Mouse (Mus musculus): ENCODE results near the gene Narfl. TPM values are rescaled to one million over a fixed set of nuclear protein-coding genes. Genes with fewer than 3 reads are reported as not detected.

Narfl gene
- polyA plus RNA-seq, 1 experiment from 2014 or later: 27.1 TPM

DNA sequence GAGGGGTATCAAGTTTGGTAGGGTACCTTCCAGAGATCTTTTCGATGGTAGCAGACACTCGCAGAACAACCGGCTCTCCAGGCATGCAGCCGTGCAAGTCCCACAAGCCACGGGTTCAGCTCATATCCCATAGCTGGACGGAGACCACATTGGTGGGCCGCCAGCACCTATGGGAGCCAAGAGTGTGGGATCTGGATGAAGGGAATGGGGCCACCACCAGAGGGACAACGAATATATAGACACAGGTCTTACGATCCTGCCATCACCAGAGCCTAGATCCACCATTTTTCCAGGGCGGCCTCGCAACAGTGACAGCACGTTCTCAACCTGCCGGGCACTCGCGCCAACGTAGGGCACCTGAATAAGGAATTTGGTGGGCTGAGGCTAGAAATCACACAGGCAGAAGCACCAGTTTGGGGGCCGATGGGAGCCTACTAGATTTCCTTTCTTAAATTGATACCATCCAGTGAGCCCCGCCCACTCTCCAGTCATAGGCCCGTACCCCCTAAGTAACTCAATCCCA, 17.8 kb downstream of the Narfl start:
- no peak for ATAC-seq (ENCODE audit: extremely low read depth, insufficient number of reproducible peaks, low FRiP score, low TSS enrichment)
- no peaks in the 10 kb centered on the region for H3K27me3 ChIP-seq (replicated peaks)
- peaks cover 32% of the 10 kb centered on the region for H3K36me3 ChIP-seq
- H3K4me2 ChIP-seq: peak overlapping the region; percentile 90
- H3K9me3 ChIP-seq: no peaks in the 10 kb centered on the region
- peaks cover 45% of the 10 kb centered on the region for H3K4me1 ChIP-seq
- H3K4me3 ChIP-seq: peak overlapping the region; percentile 79
- WGBS: 30% methylated on average over 19 of the region's 19 CpGs
- H3K9ac ChIP-seq: peak overlapping the region; percentile 86
- H3K27ac ChIP-seq (replicated peaks): peak overlapping the region; percentile 96

DNA sequence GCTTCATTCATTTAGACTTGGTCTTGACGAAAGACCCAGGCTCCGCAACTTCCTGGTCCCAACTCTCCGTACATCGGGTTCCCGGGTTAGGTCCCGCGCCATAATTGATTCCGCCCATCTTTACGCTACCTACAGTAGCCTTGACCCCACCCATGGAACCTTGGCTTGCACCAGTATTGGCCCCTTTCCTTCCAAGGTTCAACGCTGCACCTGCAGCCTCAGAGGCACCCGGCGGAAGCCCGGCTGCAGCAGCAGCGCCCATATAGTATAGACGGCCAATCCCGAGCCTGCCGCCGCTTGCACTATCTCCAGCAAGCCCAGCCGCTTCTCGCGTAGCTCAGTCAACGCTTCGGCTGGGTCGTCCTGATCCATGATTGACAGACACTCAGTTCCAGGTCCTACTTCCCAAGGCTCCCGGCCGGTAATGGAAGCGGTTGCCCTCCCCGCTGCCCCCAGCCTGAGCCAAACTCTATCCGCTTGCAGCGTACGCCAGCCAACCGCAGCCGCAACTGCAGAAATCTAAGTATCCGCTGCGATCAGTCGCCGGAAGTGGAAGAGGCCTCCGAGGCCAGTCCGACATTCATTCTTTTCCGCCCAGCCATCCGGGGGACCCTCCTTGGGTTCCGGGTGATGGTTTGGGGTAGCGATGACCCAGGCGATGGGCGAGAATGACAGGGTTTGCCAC, 18.4 kb downstream of the Narfl start:
- under 1% methylated on average over 45 of the region's 45 CpGs for WGBS

DNA sequence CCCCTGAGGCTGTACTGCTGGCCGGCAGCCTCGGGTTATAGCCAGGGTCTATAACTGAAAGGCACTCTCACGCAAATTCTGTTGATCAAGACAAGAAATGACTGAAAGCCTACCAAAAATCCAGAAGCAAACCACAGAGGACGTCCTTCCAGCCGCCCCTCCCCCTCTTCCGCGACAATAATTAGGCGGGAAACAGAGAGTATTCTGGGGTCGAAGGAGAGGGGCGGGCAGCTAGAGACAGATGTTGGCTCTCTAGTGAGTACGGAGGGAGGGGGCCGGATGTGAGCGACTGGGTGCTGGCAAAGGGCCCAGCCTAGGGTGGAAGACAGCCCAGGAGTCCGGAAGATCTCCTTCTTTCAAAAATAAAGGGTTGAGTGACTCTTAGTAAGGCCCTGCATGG, 19.0 kb downstream of the Narfl start, which contains the start of gene Fam173a:
TSS of gene Fam173a (minus strand) at position 287 of the 400 bp plus-strand sequence.
- H3K4me1 ChIP-seq: peaks cover 53% of the 10 kb centered on the region
- peak within 1 kb of the TSS; percentile 90 for H3K4me2 ChIP-seq
- H3K27me3 ChIP-seq (replicated peaks): no peaks in the 10 kb centered on the region
- H3K4me3 ChIP-seq: peak within 1 kb of the TSS; percentile 79
- peak within 1 kb of the TSS; percentile 86 for H3K9ac ChIP-seq
- H3K9me3 ChIP-seq: no peaks in the 10 kb centered on the region
- H3K27ac ChIP-seq (replicated peaks): peak within 1 kb of the TSS; percentile 96
- H3K36me3 ChIP-seq: peaks cover 27% of the 10 kb centered on the region
- peak; percentile 54; the same call in 1 of the 2 replicates for ATAC-seq (ENCODE audit: extremely low read depth, insufficient number of reproducible peaks, low FRiP score, low TSS enrichment)
- WGBS: 1% methylated on average over 14 of the region's 14 CpGs

More for the DNA sequence above, 18.4 kb downstream of the Narfl start:
- Histone ChIP-seq H3K9me3 (no peaks in the 10 kb centered on the region), H3K4me3 (peak overlapping the region; percentile 79), H3K27ac (replicated peaks) (peak overlapping the region; percentile 96), H3K4me2 (peak overlapping the region; percentile 90), H3K27me3 (replicated peaks) (no peaks in the 10 kb centered on the region), H3K9ac (peak overlapping the region; percentile 86), H3K4me1 (peaks cover 47% of the 10 kb centered on the region), H3K36me3 (peaks cover 32% of the 10 kb centered on the region)
- 0 out of 2 replicates have a peak, but pooled peaks have one; percentile 29 for ATAC-seq (ENCODE audit: extremely low read depth, insufficient number of reproducible peaks, low FRiP score, low TSS enrichment)

DNA sequence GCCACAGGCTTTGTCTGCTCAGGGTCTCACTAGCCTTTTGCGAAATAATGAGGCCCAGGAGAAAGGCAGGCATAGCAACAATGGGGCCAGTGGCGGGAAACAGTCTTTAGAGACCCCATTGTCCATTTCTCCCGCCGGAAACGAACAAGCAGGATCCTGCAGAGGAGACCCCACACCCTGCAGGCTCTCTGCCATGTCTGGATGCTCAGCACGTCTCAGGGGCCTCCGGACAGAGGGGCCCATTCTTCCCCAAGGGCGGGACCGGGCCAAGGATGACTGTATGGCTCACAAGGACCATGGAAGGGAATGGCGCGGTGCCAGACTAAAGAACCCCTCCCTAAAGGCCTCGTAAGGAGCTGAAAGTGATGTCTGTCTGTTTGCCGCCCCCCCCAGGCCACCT, 20.6 kb downstream of the Narfl start:
- no peak overlapping the region for H3K4me2 ChIP-seq
- H3K4me1 ChIP-seq: peaks cover 53% of the 10 kb centered on the region
- H3K27me3 ChIP-seq (replicated peaks): no peaks in the 10 kb centered on the region
- no peak overlapping the region for H3K9ac ChIP-seq
- H3K9me3 ChIP-seq: no peaks in the 10 kb centered on the region
- H3K36me3 ChIP-seq: peaks cover 13% of the 10 kb centered on the region
- no peak overlapping the region for H3K27ac ChIP-seq (replicated peaks)
- ATAC-seq (ENCODE audit: extremely low read depth, insufficient number of reproducible peaks, low FRiP score, low TSS enrichment): no peak
- 77% methylated on average over 13 of the region's 13 CpGs for WGBS
- H3K4me3 ChIP-seq: no peak overlapping the region

DNA sequence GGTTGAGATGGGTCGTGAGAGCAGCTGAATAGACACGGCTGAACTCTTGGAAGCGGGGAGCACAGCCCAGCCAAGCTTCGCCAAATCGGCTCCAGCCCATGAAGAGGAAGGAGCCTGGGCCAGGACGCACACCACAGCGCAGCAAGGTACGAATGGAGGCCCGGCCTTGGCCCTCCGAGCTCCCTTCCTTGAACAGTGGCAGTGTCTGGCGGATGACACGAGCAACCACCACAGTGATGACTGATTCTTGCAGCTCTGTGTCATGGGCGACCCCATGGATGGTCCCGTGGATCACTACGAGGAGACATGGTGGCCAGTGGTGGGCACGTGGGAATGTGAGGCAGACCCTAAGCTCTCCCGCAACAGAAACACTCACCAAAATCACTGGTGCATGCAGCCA, 21.4 kb downstream of the Narfl start:
- no peak for ATAC-seq (ENCODE audit: extremely low read depth, insufficient number of reproducible peaks, low FRiP score, low TSS enrichment)
- H3K27me3 ChIP-seq (replicated peaks): no peaks in the 10 kb centered on the region
- no peak overlapping the region for H3K4me3 ChIP-seq
- H3K27ac ChIP-seq (replicated peaks): no peak overlapping the region
- peaks cover 53% of the 10 kb centered on the region for H3K4me1 ChIP-seq
- WGBS: 83% methylated on average over 17 of the region's 17 CpGs
- peak overlapping the region; percentile 85; the same call in 1 of the 2 replicates for H3K9ac ChIP-seq
- H3K4me2 ChIP-seq: peak overlapping the region; percentile 97
- no peaks in the 10 kb centered on the region for H3K9me3 ChIP-seq
- peaks cover 5% of the 10 kb centered on the region for H3K36me3 ChIP-seq

DNA sequence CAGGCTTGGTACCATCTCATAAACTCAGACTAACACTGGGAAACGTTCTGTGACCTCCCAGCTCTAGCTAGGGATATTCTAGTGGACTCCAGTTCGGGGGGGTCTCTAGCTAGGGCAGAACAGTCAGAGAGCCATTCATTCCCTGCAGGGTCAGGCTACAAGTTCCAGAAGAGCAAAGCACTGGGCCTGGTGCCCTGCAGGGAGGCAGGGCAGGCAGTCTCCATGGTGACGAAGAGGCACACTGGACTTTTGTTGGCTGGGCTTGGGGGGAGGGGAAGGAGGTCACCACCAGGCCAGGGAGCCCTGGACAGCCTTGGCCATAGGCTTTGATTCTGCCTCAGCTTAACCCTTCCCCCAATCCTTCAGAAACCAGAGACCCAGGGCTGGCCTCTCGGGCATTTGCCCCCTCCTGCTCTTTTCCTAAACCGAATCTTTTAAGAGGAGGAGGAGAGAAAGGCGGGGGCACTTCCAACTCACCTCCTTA, 22.1 kb downstream of the Narfl start, which contains the start of gene AC134908.4:
TSS of gene AC134908.4 (minus strand) at position 51 of the 484 bp plus-strand sequence.
- H3K27me3 ChIP-seq (replicated peaks): no peaks in the 10 kb centered on the region
- H3K4me3 ChIP-seq: peak within 1 kb of the TSS; percentile 77
- peak within 1 kb of the TSS; percentile 85 for H3K9ac ChIP-seq
- no peaks in the 10 kb centered on the region for H3K36me3 ChIP-seq
- H3K4me2 ChIP-seq: peak within 1 kb of the TSS; percentile 97
- H3K4me1 ChIP-seq: peaks cover 51% of the 10 kb centered on the region
- H3K9me3 ChIP-seq: no peaks in the 10 kb centered on the region
- no peak for ATAC-seq (ENCODE audit: extremely low read depth, insufficient number of reproducible peaks, low FRiP score, low TSS enrichment)
- H3K27ac ChIP-seq (replicated peaks): no peak within 1 kb of the TSS
- WGBS: 21% methylated on average over 6 of the region's 6 CpGs

DNA sequence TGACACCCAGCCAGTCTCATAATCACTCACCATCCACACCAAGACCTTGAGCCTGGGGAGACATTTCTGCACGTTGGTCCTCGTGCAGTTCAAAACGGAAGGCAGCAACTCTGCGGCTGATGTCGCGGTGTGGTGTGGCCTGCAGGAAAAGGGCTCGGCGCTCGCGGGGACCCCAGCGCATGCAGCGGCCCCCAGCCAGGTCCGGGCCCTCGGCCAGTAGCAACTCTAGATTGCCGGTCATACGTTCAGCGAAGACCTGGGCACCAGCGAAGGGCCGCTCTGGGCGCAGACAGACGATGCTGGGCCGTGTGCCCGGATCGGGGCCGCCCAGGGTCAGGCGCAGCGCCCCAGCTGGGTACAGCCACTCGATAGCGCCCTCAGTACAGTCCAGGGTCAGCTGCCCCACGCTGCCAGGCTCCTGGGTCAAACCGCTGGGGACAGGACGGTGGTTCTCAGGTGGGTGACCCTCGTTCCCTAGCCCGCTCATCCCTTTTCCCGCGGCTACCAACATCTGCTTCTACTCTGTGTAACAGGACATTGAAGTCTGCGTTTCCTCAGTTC, 22.7 kb downstream of the Narfl start:
- peak overlapping the region; percentile 97 for H3K4me2 ChIP-seq
- ATAC-seq (ENCODE audit: extremely low read depth, insufficient number of reproducible peaks, low FRiP score, low TSS enrichment): no peak
- no peaks in the 10 kb centered on the region for H3K36me3 ChIP-seq
- H3K27me3 ChIP-seq (replicated peaks): no peaks in the 10 kb centered on the region; the same call in 1 of the 2 replicates
- no peak overlapping the region for H3K27ac ChIP-seq (replicated peaks)
- H3K9me3 ChIP-seq: no peaks in the 10 kb centered on the region
- 3% methylated on average over 37 of the region's 37 CpGs for WGBS
- H3K4me3 ChIP-seq: peak overlapping the region; percentile 77
- peak overlapping the region; percentile 85 for H3K9ac ChIP-seq
- H3K4me1 ChIP-seq: peaks cover 44% of the 10 kb centered on the region

DNA sequence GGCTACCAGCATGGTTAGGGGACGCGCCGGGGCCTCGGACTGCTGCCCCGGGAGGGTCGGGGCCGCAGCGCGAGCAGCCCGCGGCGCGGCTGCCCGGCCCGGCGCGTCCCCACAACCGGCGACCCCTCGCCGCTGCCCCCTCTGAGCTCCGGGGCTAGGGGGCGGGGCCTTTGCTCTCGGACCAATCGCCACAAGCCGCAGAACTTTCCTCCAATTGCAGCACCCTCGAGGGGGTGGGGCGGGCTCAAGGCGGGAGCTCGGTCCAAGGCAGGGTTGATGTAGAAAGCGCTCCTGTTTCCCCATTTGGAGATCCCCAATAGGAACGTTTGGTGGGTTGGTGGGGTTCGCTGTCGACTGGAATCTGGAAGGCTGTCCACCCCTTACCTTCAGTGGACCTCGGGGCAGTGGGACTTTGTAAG, 23.4 kb downstream of the Narfl start, which contains the start of gene Metrn:
TSS of gene Metrn (minus strand) at position 186 of the 419 bp plus-strand sequence.
- peaks cover under 1% of the 10 kb centered on the region; the same call in 1 of the 2 replicates for H3K27me3 ChIP-seq (replicated peaks)
- H3K9me3 ChIP-seq: no peaks in the 10 kb centered on the region
- no peak for ATAC-seq (ENCODE audit: extremely low read depth, insufficient number of reproducible peaks, low FRiP score, low TSS enrichment)
- H3K27ac ChIP-seq (replicated peaks): no peak within 1 kb of the TSS
- peak within 1 kb of the TSS; percentile 77 for H3K4me3 ChIP-seq
- H3K9ac ChIP-seq: peak within 1 kb of the TSS; percentile 85
- peak within 1 kb of the TSS; percentile 97 for H3K4me2 ChIP-seq
- H3K36me3 ChIP-seq: no peaks in the 10 kb centered on the region
- peaks cover 41% of the 10 kb centered on the region for H3K4me1 ChIP-seq
- WGBS: under 1% methylated on average over 35 of the region's 35 CpGs

DNA sequence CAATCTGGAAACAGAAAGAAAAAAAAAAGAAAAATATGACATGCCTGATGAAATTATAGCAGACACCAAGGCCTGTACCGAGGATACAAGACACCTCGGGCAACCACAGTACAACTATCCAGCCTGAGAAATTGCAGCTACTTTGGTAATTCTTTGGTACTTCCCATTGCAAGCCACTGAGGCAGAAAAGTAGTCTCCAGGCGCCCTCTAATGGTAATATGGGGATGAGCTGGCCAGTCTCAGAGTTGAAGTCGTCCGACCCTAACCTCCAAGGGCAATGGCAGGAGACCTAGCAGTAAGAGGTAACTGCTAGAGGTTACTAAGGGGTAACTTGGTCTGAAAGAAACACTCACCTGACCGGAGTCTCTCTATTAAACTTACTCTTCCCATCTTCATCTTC, 27.5 kb downstream of the Narfl start:
- Histone ChIP-seq H3K4me2 (no peak overlapping the region), H3K9me3 (no peaks in the 10 kb centered on the region), H3K4me1 (peaks cover 27% of the 10 kb centered on the region), H3K9ac (no peak overlapping the region), H3K4me3 (no peak overlapping the region), H3K27me3 (replicated peaks) (peaks cover 14% of the 10 kb centered on the region), H3K36me3 (no peaks in the 10 kb centered on the region), H3K27ac (replicated peaks) (no peak overlapping the region)
- 5% methylated on average over 6 of the region's 6 CpGs for WGBS
- no peak for ATAC-seq (ENCODE audit: extremely low read depth, insufficient number of reproducible peaks, low FRiP score, low TSS enrichment)

DNA sequence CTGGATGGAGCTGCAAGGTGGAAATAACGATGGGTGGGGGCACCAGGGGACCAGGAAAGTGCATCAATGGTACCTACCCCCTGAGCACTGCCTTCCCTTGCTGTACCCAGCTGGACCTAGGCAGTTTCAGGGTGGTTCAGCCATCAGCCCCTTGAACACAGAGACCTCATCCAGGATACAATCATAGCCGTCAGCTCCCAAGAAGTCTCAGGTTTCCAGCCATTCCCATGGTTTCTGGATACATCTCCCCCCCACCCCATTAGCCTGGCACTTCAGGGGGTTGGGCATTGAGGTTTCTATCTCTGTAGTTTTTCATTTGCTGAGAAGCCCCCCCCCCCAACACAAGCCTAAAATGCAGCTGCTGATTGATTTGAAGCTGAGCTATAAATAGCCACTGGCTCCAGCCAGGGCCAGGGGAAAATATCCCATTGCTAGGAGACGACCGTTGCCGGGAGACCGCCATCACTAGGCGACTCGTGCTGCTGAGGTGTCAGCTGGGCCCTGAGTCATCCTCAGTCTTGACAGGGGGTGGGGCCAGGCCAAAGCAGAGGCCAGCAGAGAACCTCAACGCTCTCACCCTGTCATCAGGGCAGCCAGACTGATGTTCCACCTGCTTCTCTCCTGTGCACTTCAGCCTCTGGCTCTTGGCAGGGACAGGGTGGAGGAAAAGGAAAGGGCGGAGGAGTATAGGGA, 29.4 kb downstream of the Narfl start:
- Histone ChIP-seq H3K4me3 (no peak overlapping the region), H3K9ac (peak overlapping the region; percentile 50), H3K36me3 (no peaks in the 10 kb centered on the region), H3K27me3 (replicated peaks) (peaks cover 23% of the 10 kb centered on the region), H3K9me3 (no peaks in the 10 kb centered on the region), H3K4me1 (peaks cover 15% of the 10 kb centered on the region), H3K4me2 (peak overlapping the region; percentile 45), H3K27ac (replicated peaks) (peak overlapping the region; percentile 61)
- ATAC-seq (ENCODE audit: extremely low read depth, insufficient number of reproducible peaks, low FRiP score, low TSS enrichment): peak; percentile 75; the same call in 1 of the 2 replicates
- WGBS: 7% methylated on average over 10 of the region's 10 CpGs

DNA sequence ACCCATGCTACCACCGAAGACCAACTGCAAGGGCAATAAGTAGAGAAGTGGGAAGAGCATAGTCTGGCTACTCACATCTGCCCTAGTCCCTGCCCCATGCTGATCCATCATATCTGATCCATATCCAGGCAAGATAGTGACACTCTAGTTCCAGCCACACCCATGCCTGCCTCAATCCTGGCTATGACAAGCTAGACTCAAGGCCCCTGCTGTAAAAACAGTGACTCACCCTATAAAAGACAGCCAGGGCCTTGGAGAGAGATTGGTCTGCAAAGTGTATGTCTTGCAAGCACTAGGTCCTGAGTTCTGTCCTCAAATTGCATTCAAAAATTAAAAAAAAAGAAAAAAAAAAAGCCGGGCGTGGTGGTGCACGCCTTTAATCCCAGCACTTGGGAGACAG, 32.9 kb downstream of the Narfl start:
- no peak overlapping the region for H3K9ac ChIP-seq
- WGBS: 82% methylated on average over 4 of the region's 4 CpGs
- H3K36me3 ChIP-seq: no peaks in the 10 kb centered on the region
- no peak overlapping the region for H3K4me3 ChIP-seq
- no peak overlapping the region for H3K4me2 ChIP-seq
- no peak for ATAC-seq (ENCODE audit: extremely low read depth, insufficient number of reproducible peaks, low FRiP score, low TSS enrichment)
- no peak overlapping the region for H3K27ac ChIP-seq (replicated peaks)
- H3K9me3 ChIP-seq: no peaks in the 10 kb centered on the region
- peaks cover 30% of the 10 kb centered on the region for H3K4me1 ChIP-seq
- peaks cover 58% of the 10 kb centered on the region for H3K27me3 ChIP-seq (replicated peaks)
